Mouse (Mus musculus) spleen, adult 12 weeks (tissue): Measurements from ENCODE around the gene Wipf1.

Experiments used
- DNase-seq: peaks from one replicate; pipeline ENCODE4 v3.0.0; 2022; ENCODE audit warnings: low spot score

Wipf1 gene

GRCm38 (mm10) chr2:73435847-73436246, 93.7 kb downstream of the Wipf1 start:
- no peak for DNase-seq

- no peak for DNase-seq
These were observed 97.6 kb downstream of the Wipf1 start for GRCm38 (mm10) chr2:73431959-73432396.

- no peak for DNase-seq
These were observed 100.6 kb downstream of the Wipf1 start for GRCm38 (mm10) chr2:73428803-73429468.

GRCm38 (mm10) chr2:73427293-73427692, 102.2 kb downstream of the Wipf1 start:
- peak; percentile 19 for DNase-seq

- DNase-seq: no peak
These were observed 103.7 kb downstream of the Wipf1 start for GRCm38 (mm10) chr2:73425822-73426221.

- no peak for DNase-seq
These were observed 109.8 kb downstream of the Wipf1 start for GRCm38 (mm10) chr2:73419730-73420129.

DNA sequence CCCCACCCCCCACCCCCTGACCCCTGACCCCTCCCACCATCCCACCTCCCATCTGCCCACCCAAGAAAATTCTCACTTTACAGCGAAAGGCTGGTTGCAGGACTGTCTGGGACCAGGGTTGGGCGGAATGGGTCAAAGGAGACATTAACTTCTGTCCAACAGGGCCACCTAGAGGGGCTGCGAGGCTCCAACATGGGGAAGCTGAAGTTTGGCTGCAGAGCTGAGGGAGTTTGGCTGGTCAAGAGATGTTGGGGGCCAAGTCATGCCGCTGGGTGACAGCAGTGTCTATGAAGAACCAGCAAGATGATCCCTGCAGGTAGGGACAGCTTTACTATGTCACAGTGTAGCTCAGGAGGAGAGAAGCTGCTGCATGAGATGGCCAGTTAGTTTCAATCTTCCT, 110.2 kb downstream of the Wipf1 start:
- no peak for DNase-seq

- no peak for DNase-seq
These were observed 113.6 kb downstream of the Wipf1 start for GRCm38 (mm10) chr2:73415892-73416291.

GRCm38 (mm10) chr2:73410076-73410475, 119.5 kb downstream of the Wipf1 start:
- no peak for DNase-seq

DNA sequence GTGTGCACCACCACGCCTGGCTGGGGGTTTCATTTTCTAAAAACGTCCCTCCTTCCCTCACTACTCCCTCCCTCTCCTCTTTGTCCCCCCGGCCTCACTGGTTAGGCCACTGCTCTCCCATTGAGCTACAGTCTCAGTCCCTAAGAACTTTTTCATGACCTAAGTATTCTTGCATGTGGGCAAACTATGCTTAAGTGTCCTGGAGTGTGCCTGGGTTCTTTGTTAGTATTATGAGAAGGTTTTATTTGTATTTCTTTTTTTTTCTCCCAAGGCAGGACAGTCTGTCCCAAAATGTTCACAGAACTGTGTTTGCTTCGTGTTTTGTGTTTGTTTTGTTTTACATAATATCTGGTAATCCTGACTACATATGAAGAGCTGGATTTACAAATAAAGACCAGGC, 121.9 kb downstream of the Wipf1 start:
- no peak for DNase-seq

DNA sequence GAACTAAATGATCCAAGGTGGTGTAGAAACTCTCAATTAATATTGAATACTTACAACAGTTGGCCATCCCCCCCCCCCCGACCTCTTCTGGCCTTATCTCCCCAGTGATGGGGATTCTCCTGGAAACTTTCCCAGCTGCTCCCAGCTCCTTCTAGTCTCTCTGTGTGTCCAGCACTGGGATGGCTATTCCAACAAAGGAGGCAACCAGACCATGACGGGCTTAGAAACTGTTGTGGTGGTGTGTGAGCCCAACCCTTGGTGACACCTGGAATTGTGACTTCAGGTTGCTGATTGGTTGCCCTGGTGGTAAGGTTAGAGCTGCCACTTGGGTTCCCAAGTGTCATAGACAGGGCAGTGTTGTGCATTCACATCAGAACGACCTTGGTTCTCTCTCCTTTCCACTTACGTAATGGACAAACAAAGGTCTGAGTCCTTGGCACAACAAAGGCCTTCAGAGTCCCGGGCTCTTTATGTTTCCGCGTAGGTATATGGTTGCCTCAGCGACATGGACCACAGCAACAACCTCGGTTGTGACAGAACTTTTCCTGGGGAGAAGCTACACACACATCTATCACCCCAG, 123.1 kb downstream of the Wipf1 start:
- no peak for DNase-seq

- DNase-seq: no peak
These were observed 124.6 kb downstream of the Wipf1 start for GRCm38 (mm10) chr2:73404980-73405379.

DNA sequence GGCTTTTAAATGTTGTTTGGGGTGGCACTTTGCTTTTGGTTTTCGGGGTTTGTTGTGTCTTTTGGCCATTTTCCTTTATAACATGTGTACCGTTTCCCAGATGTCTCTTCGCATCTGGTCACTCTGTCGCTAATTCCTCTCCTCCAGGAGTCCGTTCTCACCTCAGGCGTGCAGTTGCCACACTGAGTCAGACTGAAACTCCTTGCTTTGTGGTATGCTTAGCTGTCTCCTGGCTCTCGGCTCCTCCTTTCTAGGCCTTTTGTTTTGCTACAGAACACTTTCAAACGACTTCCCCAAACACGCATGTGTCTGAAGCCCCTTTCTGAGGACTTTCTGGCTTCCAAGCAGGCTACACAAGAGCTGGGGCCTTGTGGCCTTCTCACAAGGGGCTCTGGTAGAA, 125.1 kb downstream of the Wipf1 start:
- DNase-seq: no peak

DNA sequence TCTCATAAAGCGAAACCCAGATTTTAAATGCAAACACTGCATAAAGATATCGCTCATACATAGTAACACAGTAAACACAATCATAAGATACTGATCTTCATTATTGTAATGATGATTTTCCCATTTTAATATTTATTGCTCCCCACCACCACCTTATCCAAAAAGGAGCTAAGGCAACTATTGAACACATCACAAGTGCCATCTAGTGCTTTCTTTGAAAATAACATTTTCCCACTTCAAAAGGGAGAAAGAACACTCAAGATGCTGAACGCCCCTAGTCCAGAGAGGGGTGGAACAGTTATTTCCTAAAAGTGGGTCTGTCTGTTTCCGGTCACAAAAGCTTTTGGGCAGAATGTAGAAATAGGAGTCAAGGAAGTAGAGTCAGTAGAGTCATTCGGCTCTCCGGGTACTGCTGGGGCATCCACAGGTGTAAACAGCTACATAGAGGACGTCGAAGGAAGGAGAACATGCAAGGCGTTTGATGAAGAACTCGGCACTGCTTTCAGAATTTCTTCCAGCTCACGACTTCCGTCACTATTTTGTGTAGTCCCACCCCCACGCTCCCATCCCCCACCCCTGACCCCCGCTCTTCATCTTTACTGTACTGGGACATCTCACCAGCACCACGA, 126.0 kb downstream of the Wipf1 start:
- no peak for DNase-seq

- no peak for DNase-seq
These were observed 127.8 kb downstream of the Wipf1 start for GRCm38 (mm10) chr2:73401689-73402088.

GRCm38 (mm10) chr2:73397476-73397875, 132.1 kb downstream of the Wipf1 start:
- DNase-seq: no peak

GRCm38 (mm10) chr2:73396828-73397325, 132.7 kb downstream of the Wipf1 start:
- no peak for DNase-seq

GRCm38 (mm10) chr2:73395516-73395915, 134.0 kb downstream of the Wipf1 start:
- DNase-seq: no peak

DNA sequence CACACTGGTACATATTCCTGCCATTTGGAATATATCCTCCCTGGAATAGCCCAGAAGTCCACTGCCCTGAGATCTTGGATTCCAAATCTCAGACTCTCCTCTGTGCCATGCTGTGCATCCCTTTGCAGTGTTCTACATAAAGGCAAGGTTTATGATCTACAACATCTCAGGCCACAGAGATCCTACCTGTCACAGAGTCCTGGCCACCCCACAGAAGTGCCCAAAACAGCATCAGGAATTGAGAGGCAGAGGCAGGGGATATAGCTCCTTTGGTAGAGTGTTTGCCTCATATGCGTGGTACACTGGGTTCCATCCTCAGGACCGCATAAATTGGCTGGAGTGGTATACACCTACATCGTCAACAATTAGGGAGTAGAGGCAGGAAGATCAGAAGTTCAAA, 135.1 kb downstream of the Wipf1 start:
- no peak for DNase-seq

DNA sequence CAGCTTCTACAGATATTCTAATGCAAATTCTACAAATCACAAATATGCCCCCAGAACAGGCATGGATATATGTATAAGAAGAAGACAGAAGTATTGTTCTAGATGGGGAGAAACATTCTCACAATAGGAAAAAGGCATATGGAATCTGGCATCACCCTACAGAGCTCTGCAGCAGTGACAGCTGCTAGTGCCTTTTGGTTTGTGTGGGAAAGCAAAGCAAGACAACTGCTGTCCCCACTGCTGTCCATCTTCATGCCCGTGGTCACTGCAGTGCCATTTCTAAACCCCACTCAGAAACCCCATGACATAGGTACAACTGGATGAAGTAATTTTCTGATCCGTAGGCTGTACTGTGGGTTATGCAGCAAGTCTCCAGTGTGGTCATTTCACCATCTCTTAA, 136.8 kb downstream of the Wipf1 start:
- DNase-seq: no peak

DNA sequence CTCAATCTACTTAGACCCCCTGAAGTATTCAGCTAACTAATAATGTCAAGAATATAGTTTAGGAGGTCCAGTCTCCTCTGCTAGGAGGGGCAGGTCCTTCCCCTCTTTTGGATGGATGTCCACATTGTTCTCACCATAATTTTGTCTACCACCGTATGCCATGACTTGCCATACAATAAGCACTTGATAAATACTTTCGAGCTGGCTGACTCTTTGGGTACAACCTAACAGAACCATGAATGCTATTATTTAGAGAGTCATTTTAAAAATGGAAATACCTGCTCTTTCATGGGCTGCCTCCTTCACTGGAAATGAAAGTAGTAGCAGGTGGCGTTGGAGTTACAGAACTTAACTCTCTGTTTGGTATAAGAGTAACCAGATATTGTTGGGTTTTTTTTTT, 139.6 kb downstream of the Wipf1 start:
- DNase-seq: no peak

GRCm38 (mm10) chr2:73387806-73388205, 141.7 kb downstream of the Wipf1 start:
- DNase-seq: no peak

DNA sequence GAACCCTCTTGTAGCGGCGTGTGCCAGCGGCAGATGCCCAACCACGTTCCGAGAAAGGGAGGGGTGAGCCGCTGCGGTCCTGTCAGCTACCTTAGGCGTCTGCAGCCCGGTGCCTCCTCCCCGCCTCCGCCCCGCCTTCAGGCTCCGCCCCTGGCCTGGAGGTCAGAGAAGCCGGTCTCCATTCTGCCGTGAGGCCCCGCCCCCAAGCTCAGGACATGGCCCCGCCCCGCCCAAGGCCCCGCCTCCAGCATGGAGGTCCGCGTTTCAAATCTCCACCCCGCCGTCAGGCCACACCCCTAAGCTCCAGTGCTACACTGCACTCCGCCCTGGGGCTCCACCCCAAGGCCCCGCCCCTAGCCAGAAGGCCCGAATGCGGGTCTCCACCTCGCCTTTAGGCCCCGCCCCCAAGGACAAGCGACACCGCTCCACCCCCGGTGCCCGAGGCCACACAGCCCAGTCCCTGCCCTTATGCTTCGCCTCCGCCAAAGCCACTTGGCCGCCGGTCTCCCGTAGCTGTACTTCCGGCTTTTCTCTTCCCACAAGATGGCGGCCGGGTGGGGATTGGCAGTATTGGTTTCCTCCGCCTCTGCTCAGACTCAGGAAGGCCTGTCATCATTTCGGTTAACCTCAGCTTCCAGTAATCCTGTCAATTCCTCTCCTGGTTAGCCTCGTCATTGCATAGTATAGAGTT, 143.0 kb downstream of the Wipf1 start, which contains the start of gene Gpr155:
Gene Gpr155, minus strand, starts transcription at position 217 of the 691 bp plus-strand sequence.
- DNase-seq: peak; percentile 99
